Mouse (Mus musculus): ENCODE measurements at regions not wholly inside any gene's neighbourhood (a gene's known extent, or its start where the extent isn't known, plus 50 kb on each side); places are given as distances from the start of the nearest gene placed in this dataset.

- no peak for TF ChIP-seq CTCF (IDR thresholded peaks at IDR 0.05; ENCODE audit: insufficient read depth, low read length)
- no peak for TF ChIP-seq POLR2A (IDR thresholded peaks at IDR 0.05; ENCODE audit: borderline replicate concordance, extremely low read depth, low read depth, low read length)
- H3K4me1 ChIP-seq (ENCODE audit: control insufficient read depth, insufficient read depth, low read length) = no peaks in the 10 kb centered on the region
- no peak overlapping the region for H3K4me3 ChIP-seq (replicated peaks; ENCODE audit: extremely low read depth, low read depth, low read length)
- no peak for DNase-seq
- WGBS = 90% methylated on average over 7 of the region's 7 CpGs
These were observed 955.4 kb downstream of the Epha4 start for GRCm38 (mm10) chr1:76559441-76559840.

- Histone ChIP-seq H3K4me3 (replicated peaks; ENCODE audit: extremely low read depth, low read depth, low read length) (no peak overlapping the region), H3K4me1 (ENCODE audit: control insufficient read depth, insufficient read depth, low read length) (no peaks in the 10 kb centered on the region)
- DNase-seq = no peak
- 77% methylated on average over 5 of the region's 5 CpGs for WGBS
- TF ChIP-seq CTCF (IDR thresholded peaks at IDR 0.05; ENCODE audit: insufficient read depth, low read length) (no peak), POLR2A (IDR thresholded peaks at IDR 0.05; ENCODE audit: borderline replicate concordance, extremely low read depth, low read depth, low read length) (no peak)
These were observed 939.4 kb downstream of the Epha4 start for GRCm38 (mm10) chr1:76575487-76575886.

- WGBS = 94% methylated on average over 2 of the region's 2 CpGs
- H3K4me1 ChIP-seq (ENCODE audit: control insufficient read depth, insufficient read depth, low read length) = no peaks in the 10 kb centered on the region
These were observed 929.0 kb downstream of the Epha4 start for GRCm38 (mm10) chr1:76585921-76586320.

GRCm38 (mm10) chr1:76625831-76626230, 889.1 kb downstream of the Epha4 start:
- 90% methylated on average over 3 of the region's 3 CpGs for WGBS
- DNase-seq = no peak
- Histone ChIP-seq H3K4me1 (ENCODE audit: control insufficient read depth, insufficient read depth, low read length) (no peaks in the 10 kb centered on the region), H3K4me3 (replicated peaks; ENCODE audit: extremely low read depth, low read depth, low read length) (no peak overlapping the region)
- TF ChIP-seq CTCF (IDR thresholded peaks at IDR 0.05; ENCODE audit: insufficient read depth, low read length) = no peak
- TF ChIP-seq POLR2A (IDR thresholded peaks at IDR 0.05; ENCODE audit: borderline replicate concordance, extremely low read depth, low read depth, low read length) = no peak

More at GRCm38 (mm10) chr1:76585921-76586320, 929.0 kb downstream of the Epha4 start:
- no peak for TF ChIP-seq POLR2A (IDR thresholded peaks at IDR 0.05; ENCODE audit: borderline replicate concordance, extremely low read depth, low read depth, low read length)
- TF ChIP-seq CTCF (IDR thresholded peaks at IDR 0.05; ENCODE audit: insufficient read depth, low read length) = no peak
- no peak overlapping the region for H3K4me3 ChIP-seq (replicated peaks; ENCODE audit: extremely low read depth, low read depth, low read length)
- no peak for DNase-seq

- H3K4me3 ChIP-seq (replicated peaks; ENCODE audit: extremely low read depth, low read depth, low read length) = no peak overlapping the region
- no peaks in the 10 kb centered on the region for H3K4me1 ChIP-seq (ENCODE audit: control insufficient read depth, insufficient read depth, low read length)
- no peak for DNase-seq
- no peak for TF ChIP-seq POLR2A (IDR thresholded peaks at IDR 0.05; ENCODE audit: borderline replicate concordance, extremely low read depth, low read depth, low read length)
- TF ChIP-seq CTCF (IDR thresholded peaks at IDR 0.05; ENCODE audit: insufficient read depth, low read length) = no peak
These were observed 885.0 kb downstream of the Epha4 start for GRCm38 (mm10) chr1:76629861-76630260.

GRCm38 (mm10) chr1:76634071-76634470, 880.8 kb downstream of the Epha4 start:
- Histone ChIP-seq H3K4me1 (ENCODE audit: control insufficient read depth, insufficient read depth, low read length) (no peaks in the 10 kb centered on the region), H3K4me3 (replicated peaks; ENCODE audit: extremely low read depth, low read depth, low read length) (no peak overlapping the region)
- 90% methylated on average over 1 of the region's 1 CpGs for WGBS
- DNase-seq = no peak
- no peak for TF ChIP-seq CTCF (IDR thresholded peaks at IDR 0.05; ENCODE audit: insufficient read depth, low read length)
- no peak for TF ChIP-seq POLR2A (IDR thresholded peaks at IDR 0.05; ENCODE audit: borderline replicate concordance, extremely low read depth, low read depth, low read length)

GRCm38 (mm10) chr1:76637268-76638009, 877.4 kb downstream of the Epha4 start:
- DNase-seq = no peak
- no peak for TF ChIP-seq POLR2A (IDR thresholded peaks at IDR 0.05; ENCODE audit: borderline replicate concordance, extremely low read depth, low read depth, low read length)
- TF ChIP-seq CTCF (IDR thresholded peaks at IDR 0.05; ENCODE audit: insufficient read depth, low read length) = no peak
- Histone ChIP-seq H3K4me3 (replicated peaks; ENCODE audit: extremely low read depth, low read depth, low read length) (no peak overlapping the region), H3K4me1 (ENCODE audit: control insufficient read depth, insufficient read depth, low read length) (no peaks in the 10 kb centered on the region)
- WGBS = 82% methylated on average over 19 of the region's 19 CpGs

- H3K4me1 ChIP-seq (ENCODE audit: control insufficient read depth, insufficient read depth, low read length) = no peaks in the 10 kb centered on the region
- no peak for DNase-seq
- H3K4me3 ChIP-seq (replicated peaks; ENCODE audit: extremely low read depth, low read depth, low read length) = no peak overlapping the region
- WGBS = 81% methylated on average over 5 of the region's 5 CpGs
- TF ChIP-seq POLR2A (IDR thresholded peaks at IDR 0.05; ENCODE audit: borderline replicate concordance, extremely low read depth, low read depth, low read length) = no peak
- TF ChIP-seq CTCF (IDR thresholded peaks at IDR 0.05; ENCODE audit: insufficient read depth, low read length) = no peak
These were observed 876.9 kb downstream of the Epha4 start for GRCm38 (mm10) chr1:76638010-76638400.

GRCm38 (mm10) chr1:76641181-76641711, 873.6 kb downstream of the Epha4 start:
- DNase-seq = no peak
- H3K4me3 ChIP-seq (replicated peaks; ENCODE audit: extremely low read depth, low read depth, low read length) = no peak overlapping the region
- no peaks in the 10 kb centered on the region for H3K4me1 ChIP-seq (ENCODE audit: control insufficient read depth, insufficient read depth, low read length)
- WGBS = 53% methylated on average over 3 of the region's 3 CpGs
- TF ChIP-seq POLR2A (IDR thresholded peaks at IDR 0.05; ENCODE audit: borderline replicate concordance, extremely low read depth, low read depth, low read length) (no peak), CTCF (IDR thresholded peaks at IDR 0.05; ENCODE audit: insufficient read depth, low read length) (no peak)

GRCm38 (mm10) chr1:76642703-76643102, 872.2 kb downstream of the Epha4 start:
- 73% methylated on average over 6 of the region's 6 CpGs for WGBS
- TF ChIP-seq POLR2A (IDR thresholded peaks at IDR 0.05; ENCODE audit: borderline replicate concordance, extremely low read depth, low read depth, low read length) = no peak
- no peak for TF ChIP-seq CTCF (IDR thresholded peaks at IDR 0.05; ENCODE audit: insufficient read depth, low read length)
- no peak for DNase-seq
- Histone ChIP-seq H3K4me3 (replicated peaks; ENCODE audit: extremely low read depth, low read depth, low read length) (no peak overlapping the region), H3K4me1 (ENCODE audit: control insufficient read depth, insufficient read depth, low read length) (no peaks in the 10 kb centered on the region)
